Mouse (Mus musculus): ENCODE results near the gene Insrr.

The Insrr gene

DNA sequence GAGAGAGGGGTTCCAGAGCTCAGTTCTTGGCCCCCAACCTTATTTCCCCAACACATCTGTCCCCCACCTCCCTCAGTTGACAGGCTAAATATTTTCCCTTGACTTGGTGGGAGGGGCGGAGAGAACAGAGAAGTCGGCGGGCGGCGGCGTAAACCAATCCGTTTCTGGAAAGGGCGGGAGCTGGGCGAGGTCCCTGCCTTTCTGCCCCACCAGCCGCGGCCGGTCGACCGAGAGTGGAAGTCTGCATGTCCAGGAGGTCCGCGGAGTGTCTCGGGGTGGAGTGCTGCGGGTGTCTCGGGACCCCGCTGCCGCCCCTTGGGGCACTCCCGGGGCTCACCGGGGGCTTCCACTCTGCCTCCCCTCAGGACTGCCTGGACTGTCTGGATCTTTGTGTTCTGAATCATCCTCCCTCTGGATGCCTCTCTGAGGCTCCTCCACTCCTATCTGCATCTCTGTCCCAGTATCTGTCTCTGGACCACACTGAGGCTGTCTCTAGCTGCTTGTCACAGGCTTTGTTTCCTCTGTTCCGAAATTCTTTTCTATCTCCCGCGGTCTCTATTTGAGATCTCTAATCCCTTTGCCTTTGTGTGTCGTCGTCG, at the start of gene Insrr:
Gene Insrr, plus strand, starts transcription at position 216 of the 599 bp plus-strand sequence.
- DNase-seq (ENCODE audit: low spot score) = peak; percentile 27

DNA sequence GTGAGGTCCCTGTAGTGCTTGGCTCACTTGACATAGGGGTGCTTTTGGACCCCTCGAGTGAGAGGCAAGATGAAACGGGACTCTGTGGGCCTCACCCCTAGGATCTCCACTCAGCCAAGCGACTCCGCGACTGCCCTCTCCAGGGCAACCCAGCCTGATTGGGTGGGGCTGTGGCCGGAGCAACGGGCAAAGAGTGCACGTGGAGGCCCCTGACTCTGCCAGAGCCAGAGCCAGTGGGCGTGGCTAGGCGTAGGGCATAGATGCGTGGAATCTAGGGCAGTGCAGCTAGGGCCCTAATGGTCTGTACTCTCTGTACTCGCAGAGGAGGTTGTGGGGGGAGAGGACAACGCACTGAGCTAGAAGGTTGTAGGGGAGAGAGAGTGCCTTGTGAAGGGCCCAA, 48.3 kb upstream of the Insrr start, which contains the start of gene Lrrc71:
Gene Lrrc71, minus strand, starts transcription at position 195 of the 400 bp plus-strand sequence.
- no peak for DNase-seq (ENCODE audit: low spot score)

DNA sequence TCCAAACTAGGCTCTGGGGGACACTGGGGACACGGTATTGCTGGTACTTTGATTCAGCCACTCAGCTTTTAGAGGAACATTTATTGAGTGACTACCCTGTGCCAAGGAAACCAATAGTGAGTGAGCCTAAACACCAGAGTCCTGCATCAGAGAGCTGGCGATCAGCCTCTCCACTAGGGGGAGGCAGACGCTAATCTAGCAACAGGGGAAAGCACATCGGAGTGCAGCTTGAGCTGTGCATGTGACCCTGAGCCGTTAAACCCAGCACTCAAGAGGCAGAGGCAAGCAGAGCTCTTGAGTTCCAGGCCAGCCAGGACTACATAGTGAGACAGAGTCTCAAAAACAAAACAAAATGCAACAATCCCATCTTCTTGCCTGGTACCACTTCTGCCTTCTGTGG, 47.7 kb upstream of the Insrr start:
- no peak for DNase-seq (ENCODE audit: low spot score)

DNA sequence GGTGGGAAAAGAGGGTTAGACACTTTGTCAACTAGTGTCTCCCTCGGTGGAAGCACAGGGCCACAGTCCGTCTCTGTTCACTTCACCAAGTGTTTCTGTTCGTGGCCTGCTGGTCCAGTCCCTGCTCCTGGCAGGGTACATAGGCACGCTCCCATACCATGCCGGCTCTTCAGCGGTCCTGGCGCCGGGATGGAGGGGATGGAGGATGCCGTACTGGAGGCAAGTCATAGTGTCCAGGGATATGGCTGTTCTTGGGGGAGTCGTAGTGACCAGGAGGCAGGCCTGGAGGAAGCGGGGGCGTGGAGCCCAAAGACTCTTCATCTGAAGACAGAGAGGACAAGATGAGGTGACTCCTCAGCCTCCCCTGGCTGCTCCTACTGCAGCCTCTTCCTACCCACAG, 46.8 kb upstream of the Insrr start:
- DNase-seq (ENCODE audit: low spot score) = no peak

DNA sequence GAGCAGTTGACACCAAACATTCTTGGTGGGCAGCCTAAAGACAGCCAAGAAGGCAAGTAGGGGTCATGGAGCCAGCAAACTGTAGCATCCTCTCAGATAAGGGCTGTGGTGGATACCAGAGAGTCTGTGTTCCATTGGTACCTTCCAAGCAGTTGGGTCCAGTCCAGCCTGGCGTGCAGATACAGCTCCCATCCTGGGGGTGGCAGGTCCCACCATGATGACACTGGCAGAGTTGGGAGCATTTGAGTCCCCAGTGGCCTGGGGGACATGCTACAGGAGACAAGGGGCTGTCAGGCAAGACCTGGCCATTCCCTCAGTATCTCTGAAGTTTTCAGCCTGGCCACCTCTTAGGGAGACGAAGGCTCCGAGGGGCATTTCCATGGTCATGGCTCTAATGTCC, 44.2 kb upstream of the Insrr start:
- DNase-seq (ENCODE audit: low spot score) = no peak

DNA sequence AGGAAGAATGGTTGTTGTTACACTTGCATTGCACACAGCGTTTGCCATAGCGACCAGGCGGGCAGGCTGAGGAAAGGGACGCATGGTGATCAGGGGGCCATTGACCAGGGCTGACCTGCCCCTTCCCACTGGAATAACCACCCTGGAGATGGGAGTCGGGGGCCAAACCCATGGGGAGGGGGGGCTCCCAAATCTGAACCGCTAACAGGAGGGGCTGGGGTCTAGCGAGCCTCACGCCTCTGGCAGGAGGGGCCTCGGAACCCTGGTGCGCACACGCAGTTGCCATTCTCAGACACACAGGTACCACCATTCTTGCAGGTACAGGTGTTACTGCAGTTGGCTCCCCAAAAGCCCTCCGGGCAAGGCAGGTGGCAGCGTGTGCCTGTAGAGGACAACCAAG, 42.9 kb upstream of the Insrr start:
- no peak for DNase-seq (ENCODE audit: low spot score)

DNA sequence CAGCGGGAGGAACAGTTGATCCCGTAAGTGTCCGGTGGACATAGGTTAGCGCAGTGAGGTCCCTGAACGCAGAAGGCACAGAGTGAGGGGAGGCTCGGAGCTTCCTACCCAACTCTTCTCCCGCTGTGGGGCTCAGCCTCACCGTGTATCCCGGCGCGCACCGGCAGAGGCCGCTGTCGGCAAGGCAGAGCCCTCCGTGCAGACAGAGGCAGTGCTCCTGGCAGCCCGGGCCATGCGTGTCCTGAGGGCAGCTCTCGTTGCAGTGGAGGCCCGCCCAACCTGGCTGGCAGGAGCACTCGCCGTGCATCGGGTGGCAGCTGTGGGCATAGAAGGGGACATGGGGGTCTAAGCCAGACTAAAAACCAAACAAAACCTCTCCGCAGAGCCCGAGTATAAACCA, 40.8 kb upstream of the Insrr start:
- peak; percentile 92 for DNase-seq (ENCODE audit: low spot score)

DNA sequence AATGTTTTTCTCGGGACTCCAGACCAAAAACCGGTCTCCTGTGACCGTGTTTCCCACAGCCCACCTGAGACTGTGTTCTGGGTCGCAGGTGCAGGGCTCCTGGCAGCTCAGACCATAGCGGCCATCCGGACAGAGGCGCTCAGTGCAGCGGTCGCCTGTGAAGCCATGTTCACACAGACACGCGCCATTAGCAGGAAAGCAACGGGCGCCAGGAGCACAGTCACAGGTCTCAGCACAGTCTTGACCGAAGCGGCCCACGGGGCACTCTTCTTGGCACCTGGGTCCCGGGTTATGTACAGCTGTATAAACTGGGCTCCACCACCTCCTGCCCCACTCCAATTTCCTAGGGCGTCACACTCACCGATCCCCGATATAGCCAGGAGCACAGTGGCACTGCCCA, 40.3 kb upstream of the Insrr start:
- no peak for DNase-seq (ENCODE audit: low spot score)

DNA sequence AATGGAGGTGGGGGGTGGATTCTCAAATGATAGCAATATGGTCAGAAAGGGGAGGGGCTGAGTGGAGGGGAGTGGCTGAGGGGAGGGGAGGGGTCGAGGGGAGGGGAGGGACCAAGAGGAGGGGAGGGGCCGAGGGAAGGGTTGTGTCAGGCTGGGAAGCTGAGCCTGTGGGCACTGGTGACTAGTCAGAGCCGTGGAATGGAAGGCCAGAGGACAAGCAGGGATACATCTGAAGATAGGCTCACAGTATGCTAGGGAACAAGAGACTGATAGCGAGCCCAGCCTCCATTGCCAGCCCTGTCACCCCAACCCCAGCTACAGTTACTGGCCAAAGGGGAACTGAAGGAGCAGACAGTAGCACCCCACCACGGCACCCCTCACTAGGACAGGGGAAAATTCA, 38.1 kb upstream of the Insrr start:
- no peak for DNase-seq (ENCODE audit: low spot score)

DNA sequence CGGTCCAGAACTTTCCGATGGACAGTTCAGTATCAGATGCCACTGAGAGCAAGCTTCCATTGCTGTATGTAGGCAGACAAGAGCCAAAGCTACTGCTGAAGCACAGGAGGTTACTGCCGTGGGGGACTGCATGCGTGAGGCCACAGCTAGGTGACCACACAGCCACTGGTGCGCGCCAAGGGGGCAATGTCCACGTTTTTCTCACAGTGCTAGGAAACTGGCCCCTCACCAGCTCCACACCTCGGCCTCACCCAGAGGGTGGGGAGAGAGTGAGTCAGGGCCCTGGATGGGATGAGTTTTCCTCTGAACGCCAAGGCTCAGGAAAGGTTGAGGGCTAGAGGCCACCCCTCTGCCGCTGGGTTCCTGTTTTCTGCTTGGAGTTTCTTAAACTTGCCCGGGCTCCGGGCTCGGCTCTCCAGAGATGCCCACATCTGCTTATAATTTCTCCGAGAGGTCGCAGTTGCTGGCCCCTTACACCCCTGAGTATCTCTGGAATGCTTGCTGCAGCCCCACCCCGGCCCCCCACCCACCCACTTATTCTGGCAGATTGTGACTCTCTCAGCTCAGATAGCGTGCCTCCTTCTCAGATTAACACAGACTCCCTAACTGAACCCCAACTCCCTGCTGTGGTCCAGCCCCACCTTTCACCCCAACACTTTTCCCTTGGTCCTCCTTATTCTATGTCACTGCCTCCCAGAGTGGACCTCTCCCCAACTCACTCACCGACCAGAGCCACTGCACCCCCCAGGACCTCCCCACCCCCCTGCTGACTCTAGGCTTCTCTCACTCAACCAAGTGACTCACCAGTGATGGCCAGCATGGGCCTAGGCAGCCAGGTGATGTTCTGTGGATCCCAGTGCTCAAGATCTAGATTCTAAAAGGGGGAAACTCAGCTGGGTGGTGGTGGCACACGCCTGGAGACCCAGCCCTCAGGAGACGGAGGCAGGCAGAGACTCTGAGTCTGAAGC, 35.1 kb upstream of the Insrr start:
- no peak for DNase-seq (ENCODE audit: low spot score)

DNA sequence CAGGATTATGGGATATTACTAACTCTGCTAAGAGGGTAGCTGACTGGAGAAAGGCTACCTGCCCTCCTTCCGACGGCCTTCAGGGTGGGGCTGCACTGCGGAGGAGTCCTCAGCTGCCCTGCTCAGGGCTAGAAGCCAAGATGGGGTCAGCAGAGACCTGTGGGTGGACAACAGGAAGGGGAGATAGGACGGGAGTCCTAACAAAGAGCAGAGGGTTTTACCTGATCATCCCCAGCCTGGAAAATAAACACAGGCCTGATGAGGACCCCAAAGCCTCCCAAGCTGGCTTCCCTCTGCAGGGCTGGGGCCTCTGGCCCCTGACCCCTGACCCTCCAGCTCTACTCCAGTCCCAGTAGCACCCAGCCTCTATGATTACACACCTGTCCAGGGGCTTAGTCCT, 33.5 kb upstream of the Insrr start:
- no peak for DNase-seq (ENCODE audit: low spot score)

DNA sequence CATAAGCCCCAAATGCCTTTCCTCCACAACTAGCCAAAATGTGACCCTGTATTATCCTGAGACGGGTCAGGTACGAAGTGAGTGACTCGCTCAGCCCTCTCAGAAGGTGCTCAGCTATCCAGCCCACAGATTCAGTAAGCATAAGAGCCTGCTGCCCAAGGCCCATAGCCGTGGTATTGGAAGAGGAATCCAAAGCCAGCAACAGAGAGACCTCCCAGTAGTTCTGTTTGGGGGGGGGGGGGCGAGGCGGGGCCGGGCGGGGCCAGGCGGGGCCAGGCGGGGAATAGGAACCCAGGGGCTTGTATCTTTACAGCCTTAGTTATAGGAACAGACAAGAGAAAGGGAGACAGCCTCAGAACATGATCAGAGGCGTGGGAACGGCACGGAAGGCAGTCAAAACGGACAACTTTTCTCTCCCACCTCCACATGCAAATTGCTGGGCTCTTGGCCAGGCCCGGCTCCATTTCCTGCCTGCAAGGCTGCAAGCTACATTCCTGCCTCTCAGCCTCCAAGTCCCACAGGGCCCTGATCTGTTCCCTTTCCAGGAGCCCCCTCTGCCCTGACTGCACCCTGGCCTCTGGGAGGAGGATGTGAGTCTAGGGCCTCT, 33.0 kb upstream of the Insrr start:
- peak; percentile 73 for DNase-seq (ENCODE audit: low spot score)

DNA sequence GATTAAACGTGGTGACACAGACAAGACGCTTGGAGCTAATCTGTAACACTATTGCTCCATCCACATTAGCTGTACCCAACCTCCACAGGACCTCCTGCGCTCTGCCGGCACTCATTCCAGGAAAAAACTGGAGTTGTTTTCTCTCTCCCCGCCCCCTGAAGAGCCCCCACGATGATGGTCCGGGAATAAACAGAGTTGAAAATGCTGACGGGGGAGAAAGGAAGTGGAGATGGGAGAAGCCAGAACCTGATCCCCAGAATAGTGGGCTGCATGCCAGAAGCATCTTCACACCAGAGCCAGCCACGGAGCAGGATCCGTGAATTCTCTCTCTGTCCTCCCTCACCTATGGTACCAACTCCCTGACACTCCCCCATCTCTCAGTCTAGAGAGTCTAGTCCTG, 32.2 kb upstream of the Insrr start:
- no peak for DNase-seq (ENCODE audit: low spot score)

DNA sequence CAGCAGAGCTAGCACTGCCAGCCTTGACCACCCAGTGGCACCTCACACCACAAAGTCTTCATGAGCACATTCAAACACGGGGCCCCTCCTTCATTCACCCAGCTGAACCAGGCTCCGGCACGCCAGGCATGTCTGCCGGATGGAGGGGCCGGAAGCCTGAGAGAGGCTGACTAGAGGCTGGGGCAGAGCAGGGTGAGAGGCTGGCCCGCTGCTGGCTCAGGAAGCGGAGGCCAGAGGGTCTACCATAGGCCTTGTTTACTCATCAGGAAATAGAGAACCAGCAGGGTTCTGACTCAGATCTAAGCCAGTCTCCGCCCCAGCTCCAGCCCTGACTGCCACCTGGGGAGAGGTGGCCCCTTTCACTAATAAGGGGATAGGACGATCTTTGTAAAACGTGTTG, 31.7 kb upstream of the Insrr start:
- DNase-seq (ENCODE audit: low spot score) = no peak

DNA sequence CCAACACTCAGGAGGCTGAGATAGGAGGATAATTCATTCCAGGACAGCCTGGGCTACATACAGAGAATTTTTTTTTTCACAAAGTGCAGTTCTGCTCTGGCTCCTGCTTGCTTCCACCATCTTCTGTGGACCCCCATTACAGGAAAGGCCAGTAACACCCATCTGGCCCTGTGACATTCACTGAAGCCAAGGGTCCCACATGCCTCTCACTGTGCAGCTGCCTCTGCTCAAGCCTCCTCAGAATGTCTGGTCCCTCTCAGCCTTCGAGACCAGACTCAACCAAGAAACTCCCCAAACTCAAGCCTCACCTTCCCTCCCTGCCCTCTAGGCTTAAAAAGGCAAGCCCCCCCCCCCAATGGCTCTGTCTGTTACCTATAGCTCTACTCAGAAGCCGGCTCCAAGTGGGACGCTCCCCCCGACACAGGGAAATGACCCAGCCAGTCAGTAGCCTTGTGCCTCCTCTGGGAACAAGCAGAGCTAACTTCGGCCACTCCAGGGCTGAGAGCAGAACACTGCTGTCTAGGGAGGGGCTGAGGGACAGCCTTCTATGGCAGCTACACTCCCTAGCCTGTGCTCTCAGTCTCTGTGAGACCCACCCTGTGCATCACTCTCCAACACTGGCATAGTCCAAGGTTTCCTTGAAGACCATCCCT, 31.0 kb upstream of the Insrr start:
- DNase-seq (ENCODE audit: low spot score) = no peak

DNA sequence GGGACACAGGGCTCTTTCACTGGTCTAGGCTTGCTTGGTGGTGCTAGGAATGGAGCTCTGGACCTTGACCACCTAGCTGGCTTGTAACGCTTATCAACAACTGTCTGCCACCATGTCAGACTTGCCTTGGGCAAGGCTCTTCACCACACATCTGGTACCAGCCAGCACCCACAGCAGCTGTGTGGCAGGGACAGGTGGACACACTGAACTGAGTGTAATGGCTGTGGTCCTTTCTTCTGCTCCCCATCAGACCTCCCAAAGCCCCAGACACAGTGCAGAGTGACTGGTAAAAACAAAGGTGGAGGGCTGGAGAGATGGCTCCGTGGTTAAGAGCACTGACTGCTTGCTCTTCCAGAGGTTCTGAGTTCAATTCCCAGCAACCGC, 30.5 kb upstream of the Insrr start:
- DNase-seq (ENCODE audit: low spot score) = no peak

DNA sequence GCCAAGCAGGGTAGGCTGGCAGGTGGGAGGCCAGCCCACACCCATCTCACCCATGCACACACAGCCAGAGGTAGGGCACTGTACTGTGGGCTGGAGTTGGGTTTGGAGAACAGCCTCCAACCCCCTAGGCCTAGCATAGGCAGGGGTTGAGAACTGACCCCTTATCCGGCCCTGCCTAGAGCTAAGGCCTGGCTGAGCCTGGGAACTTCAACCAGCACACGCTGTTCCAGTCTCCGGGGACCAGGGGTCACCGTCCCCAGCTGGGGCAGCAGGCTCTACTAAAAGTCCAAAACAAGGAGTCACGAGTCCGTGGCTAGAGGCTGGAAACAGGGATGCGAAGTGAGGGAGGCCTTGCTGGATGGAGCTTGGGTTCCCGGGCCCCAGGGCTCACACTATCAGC, 29.0 kb upstream of the Insrr start:
- DNase-seq (ENCODE audit: low spot score) = no peak

DNA sequence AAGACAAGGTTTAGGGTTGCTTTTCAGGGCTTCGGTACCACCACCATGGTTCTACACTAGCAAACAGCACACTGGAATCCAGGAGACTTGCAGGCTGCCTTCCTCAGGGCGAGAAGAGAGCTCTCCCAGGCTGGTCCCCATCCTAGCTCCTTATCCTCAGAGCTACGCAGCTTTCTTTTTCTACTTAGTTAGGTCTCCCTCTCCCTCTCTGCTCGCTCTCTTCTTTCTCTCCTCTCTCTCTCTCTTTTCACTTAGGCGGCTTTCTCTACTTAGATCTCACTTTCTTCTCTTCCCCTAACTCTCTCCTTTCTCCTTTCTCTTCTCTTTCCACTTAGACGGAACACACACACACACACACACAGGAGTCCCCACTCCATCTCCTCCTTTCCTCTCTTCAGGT, 28.3 kb upstream of the Insrr start:
- DNase-seq (ENCODE audit: low spot score) = no peak

DNA sequence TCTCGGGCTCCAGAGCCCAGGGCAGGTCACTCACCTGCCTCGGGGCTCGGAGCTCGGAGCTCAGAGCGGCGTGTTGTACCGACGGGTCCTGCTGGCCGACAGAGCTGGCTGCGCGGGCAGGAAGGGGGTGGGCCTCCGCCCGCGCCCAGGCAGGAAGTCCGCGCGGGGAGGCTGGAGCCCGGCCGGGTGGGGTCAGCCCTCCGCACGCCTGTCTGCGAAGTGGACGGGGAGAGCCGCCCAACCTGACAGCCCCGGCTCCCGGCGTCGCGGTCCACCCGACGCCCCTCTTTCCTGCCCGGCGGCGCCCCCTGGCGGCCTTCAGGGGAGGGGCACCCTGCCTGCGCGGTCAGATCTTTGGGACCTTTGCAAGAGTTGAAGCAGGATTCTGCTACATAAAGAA, 27.9 kb upstream of the Insrr start:
- peak; percentile 89 for DNase-seq (ENCODE audit: low spot score)

DNA sequence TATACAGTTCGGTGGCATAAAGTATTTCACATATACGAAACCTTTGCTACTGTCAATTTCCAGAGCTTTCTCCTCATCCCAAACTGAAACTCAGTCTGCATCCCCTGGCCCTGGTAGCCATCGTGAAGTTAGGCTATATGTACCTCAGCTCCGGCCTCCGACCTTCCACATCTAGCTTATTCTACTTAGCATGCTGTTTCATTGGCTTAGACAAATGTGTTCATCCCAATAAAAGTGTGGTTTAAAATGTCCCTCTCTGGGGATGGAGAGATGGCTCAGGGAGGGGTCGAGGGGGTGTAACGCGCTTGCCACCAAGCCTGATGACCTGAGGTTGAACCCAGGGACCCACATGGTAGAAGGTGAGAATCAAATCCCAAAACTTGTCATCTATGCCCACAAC, 27.2 kb upstream of the Insrr start:
- no peak for DNase-seq (ENCODE audit: low spot score)

DNA sequence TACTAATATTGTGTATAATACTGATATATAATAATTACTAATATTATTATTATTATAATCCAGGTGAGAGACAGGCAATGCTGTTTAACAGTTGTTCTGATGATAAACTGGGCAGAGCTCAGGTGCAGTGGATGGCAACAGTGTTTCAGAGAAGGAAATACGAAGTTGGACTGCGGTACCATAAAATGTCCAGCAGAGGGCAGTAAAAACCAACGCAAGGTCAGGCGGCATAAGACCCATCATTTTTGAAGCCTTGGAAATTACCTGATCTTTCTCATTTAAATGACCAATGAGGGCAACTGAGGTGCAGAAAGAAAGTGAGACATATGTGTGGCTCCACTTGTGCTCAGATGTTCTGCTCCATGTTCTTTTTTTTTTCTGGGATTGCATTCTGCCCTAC, 26.5 kb upstream of the Insrr start:
- peak; percentile 58 for DNase-seq (ENCODE audit: low spot score)

DNA sequence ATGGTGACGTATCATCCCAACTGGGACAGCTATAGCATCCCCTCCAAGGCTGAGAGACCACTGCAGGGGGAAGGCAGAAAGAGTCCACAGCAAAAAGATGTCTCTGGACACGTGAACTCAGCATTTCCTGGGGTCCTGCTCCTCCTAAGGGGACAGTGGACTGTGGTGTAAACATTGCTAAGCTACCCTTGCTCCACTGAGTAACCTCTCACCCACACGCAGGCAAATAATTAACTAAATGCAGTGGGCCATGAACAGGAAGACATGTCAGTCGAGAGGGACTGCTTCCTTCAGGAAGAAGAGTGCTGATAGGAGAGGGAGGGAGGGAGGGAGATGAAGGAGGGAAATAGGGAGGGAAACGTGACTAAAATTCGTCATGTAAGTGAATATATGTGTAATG, 25.7 kb upstream of the Insrr start:
- no peak for DNase-seq (ENCODE audit: low spot score)

DNA sequence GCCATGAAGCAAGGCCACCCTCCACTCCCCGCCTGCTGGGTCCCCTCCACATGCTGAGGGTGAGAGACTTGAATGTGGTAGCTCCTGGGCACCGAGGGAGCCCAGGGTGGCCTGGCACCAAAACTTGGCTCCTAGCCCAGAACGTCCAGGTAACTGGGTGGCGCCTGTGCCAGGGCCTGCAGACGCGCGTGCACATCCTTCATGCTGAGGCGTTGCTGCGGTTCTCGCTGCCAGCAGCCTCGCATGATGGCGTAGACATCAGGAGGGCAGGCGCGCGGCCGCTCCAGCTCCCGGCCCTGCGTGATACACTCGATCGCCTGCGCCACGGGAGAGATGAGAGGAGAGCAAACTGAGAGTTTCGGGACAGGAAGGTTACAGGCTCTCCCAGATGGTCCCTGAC, 18.5 kb upstream of the Insrr start:
- DNase-seq (ENCODE audit: low spot score) = no peak
